Mouse (Mus musculus) cerebellum, postnatal 14 days (tissue): ENCODE measurements around the gene Suco.

Source experiments
- DNase-seq, 2 experiments: peaks; one replicate each; pipeline ENCODE4 v3.0.0; 2021; ENCODE audit warnings: mixed read lengths in 2 of 2

The Suco gene

GRCm38 (mm10) chr1:161876553-161877447 is at the start of gene Suco:
TSS of gene Suco (minus strand) at chr1:161876682.
- DNase-seq, result peak; percentile 100

GRCm38 (mm10) chr1:161925281-161925805 is 48.9 kb upstream of the Suco start:
- peak; percentile 76 to 77 for DNase-seq

GRCm38 (mm10) chr1:161924321-161924720 is 47.8 kb upstream of the Suco start:
- DNase-seq, result no peak

GRCm38 (mm10) chr1:161921928-161922327 is 45.4 kb upstream of the Suco start:
- DNase-seq, result no peak

GRCm38 (mm10) chr1:161920475-161921454 is 44.3 kb upstream of the Suco start:
- no peak for DNase-seq

GRCm38 (mm10) chr1:161919594-161919993 is 43.1 kb upstream of the Suco start:
- DNase-seq, result no peak

GRCm38 (mm10) chr1:161918682-161919372 is 42.3 kb upstream of the Suco start:
- no peak for DNase-seq

- no peak for DNase-seq
These were observed 41.5 kb upstream of the Suco start for GRCm38 (mm10) chr1:161917940-161918484.

- DNase-seq, result no peak
These were observed 39.6 kb upstream of the Suco start for GRCm38 (mm10) chr1:161916036-161916435.

GRCm38 (mm10) chr1:161913648-161913984 is 37.1 kb upstream of the Suco start:
- no peak for DNase-seq

GRCm38 (mm10) chr1:161912940-161913647 is 36.6 kb upstream of the Suco start:
- DNase-seq, result no peak

- DNase-seq, result no peak
These were observed 32.6 kb upstream of the Suco start for GRCm38 (mm10) chr1:161909074-161909473.

- DNase-seq, result no peak
These were observed 31.4 kb upstream of the Suco start for GRCm38 (mm10) chr1:161907795-161908457.

GRCm38 (mm10) chr1:161907111-161907510 is 30.6 kb upstream of the Suco start:
- DNase-seq, result no peak

GRCm38 (mm10) chr1:161902692-161903452 is 26.4 kb upstream of the Suco start:
- no peak for DNase-seq

- no peak for DNase-seq
These were observed 23.6 kb upstream of the Suco start for GRCm38 (mm10) chr1:161900129-161900528.

- no peak for DNase-seq
These were observed 20.8 kb upstream of the Suco start for GRCm38 (mm10) chr1:161897235-161897634.

- no peak for DNase-seq
These were observed 19.6 kb upstream of the Suco start for GRCm38 (mm10) chr1:161896130-161896529.

GRCm38 (mm10) chr1:161895014-161895413 is 18.5 kb upstream of the Suco start:
- DNase-seq, result no peak

- no peak for DNase-seq
These were observed 18.1 kb upstream of the Suco start for GRCm38 (mm10) chr1:161894553-161894952.
